Mouse (Mus musculus): Measurements from ENCODE around the gene Tssk3. TPM values are rescaled to one million over a fixed set of nuclear protein-coding genes. Genes with fewer than 3 reads are reported as not detected.

Gene Tssk3
- polyA plus RNA-seq, 1 experiment from 2014 or later, result not detected

DNA sequence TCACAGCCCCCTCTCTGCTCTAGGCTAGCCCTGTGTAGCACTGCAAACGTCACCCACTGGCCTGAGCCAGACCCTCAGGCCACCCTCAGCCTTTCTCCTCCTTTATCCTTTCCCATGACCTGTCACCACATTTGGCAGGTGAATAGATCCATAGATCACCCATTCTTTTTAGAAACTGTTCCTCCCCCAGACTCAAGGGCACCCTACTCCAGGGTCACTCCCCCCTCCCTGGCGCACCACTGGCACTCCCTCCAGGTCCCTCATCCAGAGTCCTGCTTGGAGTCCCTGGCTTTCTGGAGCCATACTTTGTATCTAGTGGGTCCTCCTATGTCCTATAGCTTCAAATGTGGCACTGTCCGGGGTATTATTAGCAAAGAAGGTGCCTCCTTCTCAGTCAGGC is 14.7 kb upstream of the Tssk3 start:
- H3K4me3 ChIP-seq (ENCODE audit: low read depth, low read length), result no peak overlapping the region
- H3K27me3 ChIP-seq (replicated peaks; ENCODE audit: control insufficient read depth, insufficient read depth, low read length), result no peaks in the 10 kb centered on the region
- WGBS, result 84% methylated on average over 3 of the region's 3 CpGs
- no peak overlapping the region for H3K27ac ChIP-seq (ENCODE audit: low read depth, low read length)
- ATAC-seq (no peak), DNase-seq (ENCODE audit: low spot score) (no peak)
- no peak overlapping the region for H3K4me2 ChIP-seq (ENCODE audit: low read length)
- H3K9ac ChIP-seq (ENCODE audit: low read length), result no peak overlapping the region
- H3K4me1 ChIP-seq (ENCODE audit: control insufficient read depth, insufficient read depth, low read length), result peaks cover 4% of the 10 kb centered on the region; the same call in 1 of the 2 replicates
- H3K36me3 ChIP-seq (ENCODE audit: control insufficient read depth, insufficient read depth, low read length), result no peaks in the 10 kb centered on the region
- no peaks in the 10 kb centered on the region for H3K9me3 ChIP-seq (replicated peaks; ENCODE audit: control insufficient read depth, low read length)

DNA sequence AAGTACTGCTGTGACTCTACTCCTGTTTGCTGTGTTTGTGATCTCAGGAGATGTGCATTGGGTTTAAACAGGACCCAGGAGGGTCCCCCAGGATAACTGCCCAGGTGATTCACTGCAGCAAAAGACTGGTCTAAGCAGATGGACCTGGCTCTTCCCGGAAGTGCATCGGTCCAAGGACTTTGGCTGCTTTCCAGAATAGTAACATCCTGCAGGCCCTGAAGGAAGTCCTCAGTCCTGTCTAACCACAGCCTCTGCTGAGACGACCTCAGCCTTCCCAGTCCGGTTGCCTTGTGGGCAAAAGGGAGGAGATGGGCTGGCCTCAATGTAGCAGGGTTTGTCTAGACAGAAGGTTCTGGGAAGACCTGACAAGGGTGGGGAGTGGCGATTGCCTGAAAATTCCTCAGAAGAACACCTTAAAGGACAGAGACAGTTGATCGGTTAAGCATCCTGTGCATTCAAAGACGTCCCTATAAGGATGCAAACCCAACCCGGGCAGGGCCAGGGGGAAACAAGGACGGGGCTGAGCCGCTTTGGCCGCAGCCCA is 12.2 kb upstream of the Tssk3 start:
- ATAC-seq (no peak), DNase-seq (ENCODE audit: low spot score) (no peak)
- Histone ChIP-seq H3K4me3 (ENCODE audit: low read depth, low read length) (no peak overlapping the region), H3K4me2 (ENCODE audit: low read length) (no peak overlapping the region), H3K27ac (ENCODE audit: low read depth, low read length) (no peak overlapping the region), H3K27me3 (replicated peaks; ENCODE audit: control insufficient read depth, insufficient read depth, low read length) (no peaks in the 10 kb centered on the region), H3K9me3 (replicated peaks; ENCODE audit: control insufficient read depth, low read length) (no peaks in the 10 kb centered on the region), H3K36me3 (ENCODE audit: control insufficient read depth, insufficient read depth, low read length) (no peaks in the 10 kb centered on the region), H3K4me1 (ENCODE audit: control insufficient read depth, insufficient read depth, low read length) (no peaks in the 10 kb centered on the region), H3K9ac (ENCODE audit: low read length) (no peak overlapping the region)
- WGBS, result 81% methylated on average over 11 of the region's 11 CpGs

DNA sequence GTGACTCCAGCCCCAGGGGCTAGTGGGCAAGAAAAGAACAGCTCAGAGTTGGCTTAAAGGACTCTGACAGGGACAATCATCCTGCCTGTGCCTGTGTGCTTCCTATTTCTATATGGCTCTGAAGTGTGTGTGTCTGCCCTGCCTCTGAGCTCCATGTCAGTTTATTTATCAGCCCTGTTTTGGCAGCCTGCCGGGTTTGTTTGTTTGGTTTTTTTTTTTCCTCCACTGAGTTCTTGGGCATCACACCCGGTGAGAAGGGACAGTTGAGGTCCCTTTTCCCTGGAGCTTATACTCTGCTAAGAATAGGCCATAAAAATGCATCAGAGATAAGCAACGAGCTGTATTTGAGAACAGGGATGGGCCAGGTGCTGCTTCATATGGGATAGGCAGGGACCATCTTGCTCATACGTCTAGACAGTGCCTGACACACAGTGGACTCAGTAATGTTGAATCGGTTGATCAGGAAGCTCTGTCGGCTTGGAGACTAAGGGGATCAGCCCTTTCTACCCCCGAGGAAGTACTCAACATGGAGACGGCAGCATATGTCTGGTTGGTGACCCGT is 11.6 kb upstream of the Tssk3 start:
- Histone ChIP-seq H3K9me3 (replicated peaks; ENCODE audit: control insufficient read depth, low read length) (no peaks in the 10 kb centered on the region), H3K4me3 (ENCODE audit: low read depth, low read length) (no peak overlapping the region), H3K27ac (ENCODE audit: low read depth, low read length) (no peak overlapping the region), H3K27me3 (replicated peaks; ENCODE audit: control insufficient read depth, insufficient read depth, low read length) (no peaks in the 10 kb centered on the region), H3K4me2 (ENCODE audit: low read length) (no peak overlapping the region), H3K36me3 (ENCODE audit: control insufficient read depth, insufficient read depth, low read length) (no peaks in the 10 kb centered on the region), H3K4me1 (ENCODE audit: control insufficient read depth, insufficient read depth, low read length) (no peaks in the 10 kb centered on the region), H3K9ac (ENCODE audit: low read length) (no peak overlapping the region)
- no peak for DNase-seq (ENCODE audit: low spot score)
- ATAC-seq, result no peak
- 80% methylated on average over 9 of the region's 9 CpGs for WGBS

DNA sequence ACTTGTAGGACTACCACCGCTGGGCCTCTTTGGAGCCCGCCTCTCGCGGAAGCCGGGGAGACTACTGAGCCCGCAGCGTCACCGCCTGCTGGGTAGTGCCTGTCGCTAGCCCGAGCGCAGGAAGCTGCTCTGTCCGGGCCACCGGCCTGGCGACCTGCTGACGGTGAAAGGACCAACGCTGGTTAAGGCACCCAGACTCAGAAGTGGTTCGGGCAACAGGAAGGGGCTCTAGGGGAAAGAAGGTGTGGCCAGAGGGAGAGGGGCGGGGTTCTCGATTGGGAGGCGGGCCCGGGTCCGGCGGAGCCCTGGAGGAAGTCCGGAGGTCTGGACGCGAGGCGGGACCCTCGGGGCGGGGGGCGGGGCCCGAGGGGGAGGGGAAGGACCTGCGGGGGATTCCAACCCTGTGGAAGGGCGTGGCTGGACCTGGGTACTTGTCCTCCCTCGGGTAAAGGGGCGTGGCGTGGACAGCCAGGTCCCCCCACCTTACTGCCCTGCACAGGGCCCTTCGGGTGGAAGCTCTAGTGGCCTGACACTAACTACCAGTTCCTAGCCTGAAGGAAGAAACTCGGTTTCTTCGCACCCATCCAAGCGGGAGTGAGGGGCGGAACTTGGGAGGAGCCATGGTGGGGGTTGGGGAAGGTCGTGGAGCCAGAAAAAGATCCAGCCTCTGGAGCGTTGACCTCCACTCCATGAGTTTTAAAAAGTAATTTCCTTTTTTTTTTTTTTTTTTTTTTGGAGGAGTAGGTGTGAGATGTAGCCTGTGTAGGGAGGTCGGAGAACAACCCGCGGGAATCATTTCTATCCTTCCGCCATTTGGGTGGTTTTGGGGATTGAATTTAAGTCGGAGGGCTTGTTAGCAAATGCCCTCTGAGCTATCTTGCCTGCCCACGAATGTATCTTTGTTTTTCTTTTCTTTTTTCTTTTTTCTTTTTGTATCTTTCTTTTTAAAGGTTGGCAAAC is 10.1 kb upstream of the Tssk3 start:
- Histone ChIP-seq H3K27me3 (replicated peaks; ENCODE audit: control insufficient read depth, insufficient read depth, low read length) (no peaks in the 10 kb centered on the region), H3K36me3 (ENCODE audit: control insufficient read depth, insufficient read depth, low read length) (no peaks in the 10 kb centered on the region), H3K27ac (ENCODE audit: low read depth, low read length) (peak overlapping the region; percentile 41; the same call in 1 of the 2 replicates), H3K4me2 (ENCODE audit: low read length) (peak overlapping the region; percentile 75), H3K4me1 (ENCODE audit: control insufficient read depth, insufficient read depth, low read length) (peaks cover 9% of the 10 kb centered on the region), H3K9me3 (replicated peaks; ENCODE audit: control insufficient read depth, low read length) (no peaks in the 10 kb centered on the region), H3K4me3 (ENCODE audit: low read depth, low read length) (peak overlapping the region; percentile 54), H3K9ac (ENCODE audit: low read length) (peak overlapping the region; percentile 63)
- DNase-seq (ENCODE audit: low spot score) (peak; percentile 81), ATAC-seq (peak; percentile 89)
- 2% methylated on average over 40 of the region's 49 CpGs for WGBS

DNA sequence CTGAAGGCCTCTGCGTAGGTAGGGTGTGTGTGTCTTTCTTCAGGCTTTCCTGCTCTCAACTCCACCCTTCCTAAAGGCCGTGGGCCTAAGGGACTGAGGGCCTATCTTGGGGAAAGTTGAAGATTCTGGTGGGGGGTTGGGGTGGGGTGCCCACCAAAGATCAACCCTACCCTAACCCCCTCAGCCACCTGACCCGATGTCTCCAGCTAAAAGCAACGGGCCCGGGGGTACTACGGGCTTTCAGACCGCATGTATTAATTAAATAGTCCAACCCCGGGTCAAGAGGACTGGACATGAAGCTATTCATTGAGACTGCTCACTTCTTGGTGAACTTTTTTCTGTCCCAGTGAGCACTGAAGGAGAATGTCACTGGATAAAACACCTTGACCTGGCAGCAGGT is 9.2 kb upstream of the Tssk3 start:
- no peaks in the 10 kb centered on the region for H3K36me3 ChIP-seq (ENCODE audit: control insufficient read depth, insufficient read depth, low read length)
- no peaks in the 10 kb centered on the region for H3K9me3 ChIP-seq (replicated peaks; ENCODE audit: control insufficient read depth, low read length)
- 0 out of 2 replicates have a peak, but pooled peaks have one; percentile 4 for ATAC-seq
- H3K4me3 ChIP-seq (ENCODE audit: low read depth, low read length), result 0 out of 2 replicates have a peak overlapping the region, but pooled peaks have one; percentile 54
- peak overlapping the region; percentile 41; the same call in 1 of the 2 replicates for H3K27ac ChIP-seq (ENCODE audit: low read depth, low read length)
- DNase-seq (ENCODE audit: low spot score), result no peak
- peak overlapping the region; percentile 75 for H3K4me2 ChIP-seq (ENCODE audit: low read length)
- H3K27me3 ChIP-seq (replicated peaks; ENCODE audit: control insufficient read depth, insufficient read depth, low read length), result no peaks in the 10 kb centered on the region
- peaks cover 13% of the 10 kb centered on the region for H3K4me1 ChIP-seq (ENCODE audit: control insufficient read depth, insufficient read depth, low read length)
- whole genome bisulfite sequencing, result 80% methylated on average over 8 of the region's 8 CpGs
- H3K9ac ChIP-seq (ENCODE audit: low read length), result no peak overlapping the region

DNA sequence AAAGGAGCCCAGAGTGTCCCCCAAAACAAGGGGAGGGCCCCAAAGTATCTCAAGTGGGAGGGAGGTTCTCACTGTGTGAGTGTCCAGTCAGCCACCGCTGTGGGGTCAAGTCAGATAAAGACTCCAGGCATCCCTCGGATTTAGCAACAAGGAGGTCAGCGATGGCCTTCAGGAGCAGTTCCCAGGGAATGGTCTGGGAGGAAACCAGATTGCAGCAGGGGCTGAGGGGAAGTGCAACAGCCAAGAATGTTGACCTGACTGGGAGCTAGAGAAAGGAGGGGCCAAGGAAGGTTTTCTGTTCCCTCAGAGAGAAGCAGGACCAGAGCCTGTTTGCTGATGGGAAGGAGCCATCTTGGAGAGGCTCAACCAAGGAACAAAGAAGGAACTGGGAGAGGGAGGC is 8.1 kb upstream of the Tssk3 start:
- Histone ChIP-seq H3K4me1 (ENCODE audit: control insufficient read depth, insufficient read depth, low read length) (peaks cover 13% of the 10 kb centered on the region), H3K4me3 (ENCODE audit: low read depth, low read length) (no peak overlapping the region), H3K4me2 (ENCODE audit: low read length) (no peak overlapping the region), H3K27me3 (replicated peaks; ENCODE audit: control insufficient read depth, insufficient read depth, low read length) (no peaks in the 10 kb centered on the region), H3K9me3 (replicated peaks; ENCODE audit: control insufficient read depth, low read length) (no peaks in the 10 kb centered on the region), H3K36me3 (ENCODE audit: control insufficient read depth, insufficient read depth, low read length) (no peaks in the 10 kb centered on the region), H3K9ac (ENCODE audit: low read length) (no peak overlapping the region), H3K27ac (ENCODE audit: low read depth, low read length) (no peak overlapping the region)
- 80% methylated on average over 3 of the region's 3 CpGs for WGBS
- ATAC-seq (no peak), DNase-seq (ENCODE audit: low spot score) (no peak)

DNA sequence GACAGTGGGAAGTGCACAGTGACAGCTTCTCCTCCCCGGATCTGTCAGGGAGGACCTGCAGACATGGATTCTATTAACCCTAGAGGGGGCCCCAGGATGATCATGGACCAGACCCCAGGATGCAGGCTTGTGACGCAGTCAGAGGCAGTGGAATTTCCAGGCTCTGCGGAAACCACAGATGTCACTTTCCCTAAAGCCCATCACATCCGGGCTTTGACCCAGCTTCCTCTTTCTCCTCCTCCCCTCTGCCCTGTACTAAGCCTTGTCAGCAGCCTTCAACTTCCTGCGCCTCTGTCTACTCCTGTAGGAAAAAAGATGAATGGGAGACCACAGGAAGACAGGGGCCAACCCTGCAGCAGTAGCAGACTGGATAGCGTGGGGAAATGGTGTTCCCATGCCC is 5.8 kb upstream of the Tssk3 start:
- H3K27ac ChIP-seq (ENCODE audit: low read depth, low read length), result peak overlapping the region; percentile 80
- peaks cover 4% of the 10 kb centered on the region for H3K27me3 ChIP-seq (replicated peaks; ENCODE audit: control insufficient read depth, insufficient read depth, low read length)
- no peaks in the 10 kb centered on the region for H3K9me3 ChIP-seq (replicated peaks; ENCODE audit: control insufficient read depth, low read length)
- DNase-seq (ENCODE audit: low spot score) (no peak), ATAC-seq (no peak)
- 44% methylated on average over 6 of the region's 6 CpGs for WGBS
- peak overlapping the region; percentile 43; the same call in 1 of the 2 replicates for H3K9ac ChIP-seq (ENCODE audit: low read length)
- no peaks in the 10 kb centered on the region for H3K36me3 ChIP-seq (ENCODE audit: control insufficient read depth, insufficient read depth, low read length)
- H3K4me3 ChIP-seq (ENCODE audit: low read depth, low read length), result peak overlapping the region; percentile 9; the same call in 1 of the 2 replicates
- peak overlapping the region; percentile 33 for H3K4me2 ChIP-seq (ENCODE audit: low read length)
- H3K4me1 ChIP-seq (ENCODE audit: control insufficient read depth, insufficient read depth, low read length), result peaks cover 13% of the 10 kb centered on the region

DNA sequence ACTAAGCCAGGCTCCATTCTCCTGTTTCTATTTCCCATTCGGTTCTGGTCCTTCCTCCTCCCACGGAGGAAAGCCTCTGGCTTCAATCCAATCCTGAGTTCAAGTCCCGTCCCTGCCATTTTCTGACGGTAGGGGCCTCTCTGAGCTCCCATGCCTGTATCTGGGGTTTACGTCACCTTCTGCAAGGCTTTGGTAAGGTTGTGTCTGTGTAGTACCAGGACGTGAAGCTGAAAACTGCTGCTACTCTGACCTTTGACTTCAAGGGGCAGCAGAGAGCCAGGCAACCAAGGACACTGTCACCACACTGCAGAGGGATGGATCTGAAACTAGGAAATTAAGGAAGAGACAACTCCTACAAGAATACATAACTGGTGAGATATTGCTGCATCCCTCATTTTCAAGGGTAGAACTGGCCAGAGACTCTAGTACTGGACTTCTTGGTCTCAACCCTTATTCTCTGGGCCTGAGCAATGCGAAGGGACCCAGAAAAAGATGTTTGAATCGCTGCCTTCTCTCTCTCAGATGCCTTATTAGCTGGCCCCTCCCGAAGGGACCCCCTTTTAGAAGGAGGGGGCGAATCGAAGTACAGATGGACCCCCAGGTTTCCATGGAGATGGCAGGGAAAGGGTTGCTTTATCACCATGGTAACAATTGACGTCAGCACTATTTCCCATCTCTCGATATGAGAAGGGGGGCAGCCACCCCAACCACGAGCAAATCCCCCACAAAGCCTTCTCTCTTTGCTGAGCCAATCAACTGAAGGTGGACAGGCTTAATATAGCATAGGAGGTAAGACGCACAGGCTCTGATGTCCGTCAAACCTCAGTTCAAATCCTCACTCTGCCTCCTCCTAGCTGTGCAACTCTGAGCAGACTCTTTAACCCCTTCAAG is 5.1 kb upstream of the Tssk3 start:
- H3K27me3 ChIP-seq (replicated peaks; ENCODE audit: control insufficient read depth, insufficient read depth, low read length), result peaks cover 11% of the 10 kb centered on the region
- ATAC-seq, result peak; percentile 42
- 20% methylated on average over 16 of the region's 16 CpGs for WGBS
- no peaks in the 10 kb centered on the region for H3K9me3 ChIP-seq (replicated peaks; ENCODE audit: control insufficient read depth, low read length)
- DNase-seq (ENCODE audit: low spot score), result peak; percentile 89
- peaks cover 20% of the 10 kb centered on the region for H3K4me1 ChIP-seq (ENCODE audit: control insufficient read depth, insufficient read depth, low read length)
- peak overlapping the region; percentile 33 for H3K4me2 ChIP-seq (ENCODE audit: low read length)
- H3K36me3 ChIP-seq (ENCODE audit: control insufficient read depth, insufficient read depth, low read length), result no peaks in the 10 kb centered on the region
- peak overlapping the region; percentile 9; the same call in 1 of the 2 replicates for H3K4me3 ChIP-seq (ENCODE audit: low read depth, low read length)
- peak overlapping the region; percentile 80 for H3K27ac ChIP-seq (ENCODE audit: low read depth, low read length)
- peak overlapping the region; percentile 43; the same call in 1 of the 2 replicates for H3K9ac ChIP-seq (ENCODE audit: low read length)

Measured in forebrain, embryonic 14.5 days (tissue).